Mouse (Mus musculus): Measurements from ENCODE around the gene Ppp1r18.

GRCm38 (mm10) chr17:35907609-35908008, 42.2 kb downstream of the Ppp1r18 start:
- no peak for TF ChIP-seq HCFC1 (IDR thresholded peaks at IDR 0.05; ENCODE audit: borderline replicate concordance, insufficient read depth, low read length)
- no peak for TF ChIP-seq CHD2 (IDR thresholded peaks at IDR 0.05; ENCODE audit: low read depth, low read length)
- TF ChIP-seq ZC3H11A (IDR thresholded peaks at IDR 0.05; ENCODE audit: borderline replicate concordance, low read depth, low read length): no peak
- no peak for TF ChIP-seq ZNF384 (IDR thresholded peaks at IDR 0.05; ENCODE audit: low read depth, low read length)

All from ES-E14 (cell line).